Mouse (Mus musculus) thymus, adult 2 months (tissue): ENCODE measurements around the gene Vmp1.

ENCODE experiments used
- CTCF ChIP-seq: fragments of 200-500 bp; IDR thresholded peaks from 2 replicates; pipeline ENCODE4 v1.5.1; 2012; ENCODE audit warnings: mild to moderate bottlenecking, control low read depth, low read length, moderate library complexity, borderline replicate concordance; ENCODE audit not compliant: control insufficient read depth, poor library complexity, insufficient read depth; ENCODE audit errors: extremely low read depth
- POLR2A ChIP-seq: fragments of 200-500 bp; IDR thresholded peaks from 2 replicates; pipeline ENCODE4 v1.6.1; 2012; ENCODE audit warnings: mild to moderate bottlenecking, low read length, control low read depth, moderate library complexity; ENCODE audit not compliant: control insufficient read depth, poor library complexity, insufficient read depth; ENCODE audit errors: extremely low read depth

DNA sequence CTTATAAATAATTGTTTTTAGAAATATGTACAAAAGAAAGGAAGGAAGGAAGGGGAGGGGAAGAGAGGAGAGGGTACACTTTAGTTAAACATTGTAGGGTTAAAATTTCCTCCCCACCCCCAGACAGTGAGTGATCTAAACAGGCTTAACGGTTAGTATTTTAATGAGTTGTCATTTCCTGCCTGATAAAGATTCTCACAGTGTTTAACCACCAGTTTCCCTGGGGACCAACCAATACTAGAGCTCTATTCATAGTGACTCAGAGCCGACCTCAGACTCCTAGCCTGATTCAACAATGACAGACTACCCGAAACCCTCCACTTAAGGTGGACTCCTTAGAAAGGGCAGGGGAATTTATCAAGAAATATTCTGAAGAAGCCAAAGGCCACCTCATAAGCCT is 90.6 kb downstream of the Vmp1 start:
- no peak for TF ChIP-seq POLR2A
- TF ChIP-seq CTCF = no peak
